Mouse (Mus musculus): Measurements from ENCODE around the gene Csad. TPM values are rescaled to one million over a fixed set of nuclear protein-coding genes. Genes with fewer than 3 reads are reported as not detected.
A peak's percentile ranks its signal among the peaks of the same experiment; 100 is the strongest.

The Csad gene
- total and polyA plus RNA-seq, 2 experiments from 2014 or later: 30.3 to 32.8 TPM

DNA sequence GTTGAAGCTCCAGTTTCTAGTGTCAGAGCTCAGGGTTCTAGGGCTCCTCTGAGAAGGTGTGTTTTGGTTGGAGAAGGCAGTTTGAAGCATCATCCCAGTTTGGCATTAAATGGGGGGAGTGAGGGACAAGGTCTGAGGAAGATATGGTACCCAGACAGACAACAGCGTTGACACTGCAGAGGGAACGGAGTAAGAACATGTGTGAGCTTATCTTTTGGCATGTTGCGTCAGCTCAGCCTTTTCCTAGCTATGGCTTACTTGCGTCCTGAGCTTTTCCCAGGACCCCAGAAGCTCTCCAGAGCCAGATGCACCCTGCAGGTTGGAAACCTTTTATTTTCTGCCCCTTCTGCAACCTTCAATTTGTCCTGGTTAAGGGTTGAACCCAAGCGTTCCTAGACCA is 58.4 kb downstream of the Csad start:
- H3K27ac ChIP-seq (ENCODE audit: low read depth, low read length): no peak overlapping the region
- H3K4me2 ChIP-seq (ENCODE audit: low read depth, low read length, poor library complexity, severe bottlenecking): no peak overlapping the region
- WGBS: 93% methylated on average over 5 of the region's 5 CpGs
- no peak overlapping the region for H3K9ac ChIP-seq (replicated peaks; ENCODE audit: low read length, poor library complexity, severe bottlenecking)
- H3K36me3 ChIP-seq (ENCODE audit: insufficient read depth, low read length): no peaks in the 10 kb centered on the region
- no peak for DNase-seq (ENCODE audit: low spot score)
- H3K4me1 ChIP-seq (ENCODE audit: insufficient read depth, low read length): no peaks in the 10 kb centered on the region
- H3K9me3 ChIP-seq (ENCODE audit: low read length): no peaks in the 10 kb centered on the region
- TF ChIP-seq CTCF (IDR thresholded peaks at IDR 0.05): no peak
- no peak for ATAC-seq (ENCODE audit: low FRiP score)
- peaks cover 26% of the 10 kb centered on the region for H3K27me3 ChIP-seq (ENCODE audit: insufficient read depth, low read length)
- H3K4me3 ChIP-seq (ENCODE audit: low read depth, low read length): no peak overlapping the region

DNA sequence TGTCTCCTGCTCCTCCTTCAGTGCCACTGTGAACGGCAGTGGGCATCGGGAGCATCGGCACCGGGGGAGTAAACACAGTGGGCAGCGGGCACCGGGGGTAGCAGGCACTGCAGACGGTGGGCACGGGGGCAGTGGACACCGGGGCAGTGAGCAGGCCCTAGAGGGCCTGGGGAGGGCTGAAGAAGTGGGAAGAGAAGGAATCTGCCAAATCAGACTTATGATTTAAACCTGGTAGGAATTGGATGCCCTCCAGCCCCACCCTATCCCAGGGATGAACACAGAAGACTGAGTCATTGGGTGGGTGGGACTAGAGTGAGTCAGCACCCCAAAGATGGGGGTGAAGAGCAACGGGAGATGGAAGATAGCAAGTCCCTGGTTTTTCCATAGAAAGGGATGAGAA is 59.2 kb downstream of the Csad start:
- H3K27me3 ChIP-seq (ENCODE audit: insufficient read depth, low read length): peaks cover 26% of the 10 kb centered on the region
- ATAC-seq (ENCODE audit: low FRiP score): no peak
- 85% methylated on average over 10 of the region's 10 CpGs for WGBS
- no peak for TF ChIP-seq CTCF (IDR thresholded peaks at IDR 0.05)
- no peak for DNase-seq (ENCODE audit: low spot score)
- no peaks in the 10 kb centered on the region for H3K9me3 ChIP-seq (ENCODE audit: low read length)
- no peaks in the 10 kb centered on the region for H3K36me3 ChIP-seq (ENCODE audit: insufficient read depth, low read length)
- H3K9ac ChIP-seq (replicated peaks; ENCODE audit: low read length, poor library complexity, severe bottlenecking): no peak overlapping the region
- H3K4me3 ChIP-seq (ENCODE audit: low read depth, low read length): no peak overlapping the region
- no peaks in the 10 kb centered on the region for H3K4me1 ChIP-seq (ENCODE audit: insufficient read depth, low read length)
- no peak overlapping the region for H3K27ac ChIP-seq (ENCODE audit: low read depth, low read length)
- no peak overlapping the region for H3K4me2 ChIP-seq (ENCODE audit: low read depth, low read length, poor library complexity, severe bottlenecking)

DNA sequence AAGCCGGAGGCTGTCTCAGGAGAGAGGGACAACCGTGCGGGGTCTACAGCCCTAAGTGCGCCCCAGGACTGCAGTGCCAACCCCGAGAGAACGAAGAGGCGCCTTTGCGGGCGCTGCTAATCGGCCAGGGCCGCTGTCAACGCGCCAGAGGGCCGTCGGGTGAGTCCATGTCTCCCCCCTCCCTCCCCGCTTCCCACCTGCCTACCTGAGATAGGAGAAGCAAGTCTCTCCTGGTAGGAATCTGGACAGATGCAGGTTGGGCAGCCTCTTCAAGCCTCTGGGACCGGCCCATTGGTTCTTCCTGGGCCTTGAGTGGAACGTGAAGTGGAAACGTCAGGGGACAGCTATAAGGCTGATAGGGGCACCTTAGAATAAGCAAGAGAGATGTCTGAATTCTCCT is 59.8 kb downstream of the Csad start:
- Histone ChIP-seq H3K9me3 (ENCODE audit: low read length) (no peaks in the 10 kb centered on the region), H3K4me3 (ENCODE audit: low read depth, low read length) (no peak overlapping the region), H3K36me3 (ENCODE audit: insufficient read depth, low read length) (no peaks in the 10 kb centered on the region), H3K9ac (replicated peaks; ENCODE audit: low read length, poor library complexity, severe bottlenecking) (no peak overlapping the region), H3K4me2 (ENCODE audit: low read depth, low read length, poor library complexity, severe bottlenecking) (peak overlapping the region; percentile 21; the same call in 1 of the 2 replicates), H3K27ac (ENCODE audit: low read depth, low read length) (no peak overlapping the region), H3K27me3 (ENCODE audit: insufficient read depth, low read length) (peaks cover 26% of the 10 kb centered on the region), H3K4me1 (ENCODE audit: insufficient read depth, low read length) (no peaks in the 10 kb centered on the region)
- ATAC-seq (ENCODE audit: low FRiP score): no peak
- 15% methylated on average over 19 of the region's 19 CpGs for WGBS
- no peak for DNase-seq (ENCODE audit: low spot score)
- no peak for TF ChIP-seq CTCF (IDR thresholded peaks at IDR 0.05)

DNA sequence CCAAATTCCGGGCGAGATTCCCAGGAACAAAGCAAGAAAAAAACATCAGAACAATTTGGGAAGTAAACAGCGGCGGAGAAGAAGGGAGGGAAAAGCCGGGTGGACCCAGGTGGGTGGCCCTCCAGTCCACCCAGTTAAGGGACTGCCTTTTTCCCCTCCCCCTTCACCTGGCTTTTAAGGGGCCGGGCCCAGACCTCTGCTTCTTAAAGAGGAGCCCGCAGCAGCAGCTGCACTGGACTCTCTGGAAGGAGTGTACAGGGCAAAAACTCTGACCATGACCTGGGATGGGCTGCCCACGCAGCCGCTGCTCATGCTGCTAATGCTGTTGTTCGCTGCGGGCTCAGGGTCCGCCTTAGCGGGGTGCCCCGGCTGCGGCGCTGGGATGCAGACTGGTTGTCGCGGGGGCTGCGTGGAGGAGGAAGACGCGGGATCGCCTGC is 60.2 kb downstream of the Csad start, which contains the start of gene Igfbp6:
Gene Igfbp6 (plus strand): TSS at position 89 of the 438 bp plus-strand sequence.
- Histone ChIP-seq H3K9me3 (ENCODE audit: low read length) (no peaks in the 10 kb centered on the region), H3K27ac (ENCODE audit: low read depth, low read length) (no peak within 1 kb of the TSS), H3K36me3 (ENCODE audit: insufficient read depth, low read length) (no peaks in the 10 kb centered on the region), H3K27me3 (ENCODE audit: insufficient read depth, low read length) (peaks cover 26% of the 10 kb centered on the region), H3K4me2 (ENCODE audit: low read depth, low read length, poor library complexity, severe bottlenecking) (peak within 1 kb of the TSS; percentile 21; the same call in 1 of the 2 replicates), H3K4me3 (ENCODE audit: low read depth, low read length) (no peak within 1 kb of the TSS), H3K4me1 (ENCODE audit: insufficient read depth, low read length) (no peaks in the 10 kb centered on the region), H3K9ac (replicated peaks; ENCODE audit: low read length, poor library complexity, severe bottlenecking) (no peak within 1 kb of the TSS)
- 9% methylated on average over 22 of the region's 22 CpGs for WGBS
- DNase-seq (ENCODE audit: low spot score): no peak
- ATAC-seq (ENCODE audit: low FRiP score): no peak
- no peak for TF ChIP-seq CTCF (IDR thresholded peaks at IDR 0.05)

DNA sequence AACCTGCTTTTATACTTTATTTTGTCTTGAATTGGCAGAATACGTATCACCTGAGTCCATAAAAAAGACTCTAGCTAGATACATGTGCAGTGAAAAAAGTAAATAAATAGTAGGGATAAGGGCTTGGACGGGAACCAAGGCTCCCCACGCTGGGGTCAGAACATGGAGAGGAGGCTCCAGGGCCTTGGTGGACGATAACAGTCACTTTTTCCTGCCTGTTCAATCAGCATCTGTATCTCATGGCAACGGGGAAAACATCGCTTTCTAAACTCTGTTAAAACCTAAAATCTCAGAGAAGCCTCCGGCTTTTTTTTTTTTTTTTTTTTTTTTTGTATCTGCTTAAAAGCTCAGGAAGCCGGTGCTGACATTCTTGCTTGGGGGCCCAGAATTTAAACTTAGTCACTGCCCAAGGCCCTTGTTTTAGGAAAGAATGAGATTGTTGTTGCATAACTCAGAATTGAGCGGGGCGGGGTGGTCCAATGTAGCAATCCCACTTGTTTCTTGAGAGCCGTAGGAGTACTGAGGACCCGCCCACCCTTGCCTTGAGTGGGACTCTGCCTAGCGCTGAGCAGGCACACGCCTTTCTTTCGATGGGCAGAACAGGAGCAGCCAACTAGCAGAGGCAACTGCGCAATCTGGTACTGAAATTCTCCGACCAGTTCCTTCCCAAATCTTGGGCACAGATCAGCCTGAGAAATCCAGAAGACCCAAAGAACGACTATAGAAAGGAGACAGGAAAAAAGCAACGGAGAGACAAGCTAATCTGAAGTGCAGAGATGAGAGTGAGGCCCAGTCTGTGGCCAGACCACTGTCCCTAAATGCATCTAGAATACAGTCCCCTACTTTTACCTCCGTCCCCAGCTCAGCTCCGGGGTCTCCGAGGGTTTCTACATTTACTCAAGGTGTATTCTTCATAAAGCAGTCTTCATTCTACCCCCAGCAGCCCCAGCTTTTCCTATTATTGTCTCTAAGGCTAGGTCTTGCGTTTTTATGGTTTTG is 61.3 kb downstream of the Csad start:
- Histone ChIP-seq H3K9me3 (ENCODE audit: low read length) (no peaks in the 10 kb centered on the region), H3K4me2 (ENCODE audit: low read depth, low read length, poor library complexity, severe bottlenecking) (no peak overlapping the region), H3K27ac (ENCODE audit: low read depth, low read length) (no peak overlapping the region), H3K36me3 (ENCODE audit: insufficient read depth, low read length) (no peaks in the 10 kb centered on the region), H3K27me3 (ENCODE audit: insufficient read depth, low read length) (peaks cover 26% of the 10 kb centered on the region), H3K4me3 (ENCODE audit: low read depth, low read length) (no peak overlapping the region), H3K4me1 (ENCODE audit: insufficient read depth, low read length) (no peaks in the 10 kb centered on the region), H3K9ac (replicated peaks; ENCODE audit: low read length, poor library complexity, severe bottlenecking) (no peak overlapping the region)
- WGBS: 51% methylated on average over 23 of the region's 23 CpGs
- ATAC-seq (ENCODE audit: low FRiP score): no peak
- no peak for TF ChIP-seq CTCF (IDR thresholded peaks at IDR 0.05)
- no peak for DNase-seq (ENCODE audit: low spot score)

DNA sequence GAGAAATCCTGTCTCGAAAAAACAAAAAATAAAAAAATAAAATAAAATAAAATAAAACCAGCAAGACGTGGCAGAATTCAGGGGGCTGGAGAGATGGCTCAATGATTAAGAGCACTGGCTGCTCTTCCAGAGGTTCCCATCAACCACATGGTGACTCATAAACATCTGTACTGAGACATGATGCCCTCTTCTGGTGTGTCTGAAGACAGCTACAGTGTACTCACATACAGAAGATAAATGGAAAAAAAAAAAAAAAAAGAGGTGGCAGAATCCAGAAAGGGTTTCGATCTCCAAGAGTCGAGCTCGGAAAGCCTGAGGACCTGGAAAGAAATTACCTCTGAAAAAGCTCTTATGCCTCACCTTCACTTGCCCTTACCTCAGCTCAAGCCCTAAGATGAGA is 63.4 kb downstream of the Csad start:
- Histone ChIP-seq H3K4me3 (ENCODE audit: low read depth, low read length) (no peak overlapping the region), H3K36me3 (ENCODE audit: insufficient read depth, low read length) (no peaks in the 10 kb centered on the region), H3K9me3 (ENCODE audit: low read length) (no peaks in the 10 kb centered on the region), H3K9ac (replicated peaks; ENCODE audit: low read length, poor library complexity, severe bottlenecking) (no peak overlapping the region), H3K27me3 (ENCODE audit: insufficient read depth, low read length) (peaks cover 26% of the 10 kb centered on the region), H3K4me2 (ENCODE audit: low read depth, low read length, poor library complexity, severe bottlenecking) (no peak overlapping the region), H3K27ac (ENCODE audit: low read depth, low read length) (no peak overlapping the region), H3K4me1 (ENCODE audit: insufficient read depth, low read length) (no peaks in the 10 kb centered on the region)
- ATAC-seq (ENCODE audit: low FRiP score) (no peak), DNase-seq (ENCODE audit: low spot score) (no peak)
- 84% methylated on average over 5 of the region's 5 CpGs for WGBS
- no peak for TF ChIP-seq CTCF (IDR thresholded peaks at IDR 0.05)

Data from midbrain, postnatal 0 days (tissue).